Mouse (Mus musculus): ENCODE data around the gene Cisd3. TPM values are rescaled to one million over a fixed set of nuclear protein-coding genes. Genes with fewer than 3 reads are reported as not detected.

The Cisd3 gene
- polyA plus RNA-seq, 1 experiment, result 149 TPM

GRCm38 (mm10) chr11:97669829-97670228 is 15.8 kb upstream of the Cisd3 start:
- Histone ChIP-seq H3K27ac (ENCODE audit: insufficient read depth, low read depth, low read length) (no peak overlapping the region), H3K4me3 (ENCODE audit: insufficient read depth, low read depth, low read length) (no peak overlapping the region), H3K4me1 (ENCODE audit: control insufficient read depth, insufficient read depth, low read length) (peaks cover 5% of the 10 kb centered on the region; the same call in 1 of the 2 replicates), H3K27me3 (replicated peaks; ENCODE audit: control insufficient read depth, insufficient read depth, low read length) (no peaks in the 10 kb centered on the region), H3K36me3 (ENCODE audit: control insufficient read depth, insufficient read depth, low read length) (peaks cover 3% of the 10 kb centered on the region)
- WGBS, result 31% methylated on average over 5 of the region's 6 CpGs
- peak; percentile 61 for DNase-seq
- TF ChIP-seq POLR2A (IDR thresholded peaks at IDR 0.05; ENCODE audit: low read depth, low read length) (no peak), CTCF (conservative IDR thresholded peaks at IDR 0.05; ENCODE audit: insufficient read depth, insufficient read length, low read depth, low read length) (no peak)

- TF ChIP-seq POLR2A (IDR thresholded peaks at IDR 0.05; ENCODE audit: low read depth, low read length), result no peak
- TF ChIP-seq CTCF (conservative IDR thresholded peaks at IDR 0.05; ENCODE audit: insufficient read depth, insufficient read length, low read depth, low read length), result no peak
- H3K4me1 ChIP-seq (ENCODE audit: control insufficient read depth, insufficient read depth, low read length), result 0 out of 2 replicates have a peak, but pooled peaks cover 3% of the 10 kb centered on the region
- DNase-seq, result no peak
- H3K27ac ChIP-seq (ENCODE audit: insufficient read depth, low read depth, low read length), result no peak overlapping the region
- no peaks in the 10 kb centered on the region for H3K27me3 ChIP-seq (replicated peaks; ENCODE audit: control insufficient read depth, insufficient read depth, low read length)
- 76% methylated on average over 13 of the region's 13 CpGs for WGBS
- peaks cover 3% of the 10 kb centered on the region for H3K36me3 ChIP-seq (ENCODE audit: control insufficient read depth, insufficient read depth, low read length)
- H3K4me3 ChIP-seq (ENCODE audit: insufficient read depth, low read depth, low read length), result no peak overlapping the region
These were observed 15.1 kb upstream of the Cisd3 start for GRCm38 (mm10) chr11:97670234-97671176.

GRCm38 (mm10) chr11:97671177-97671527 is 14.5 kb upstream of the Cisd3 start:
- no peaks in the 10 kb centered on the region for H3K27me3 ChIP-seq (replicated peaks; ENCODE audit: control insufficient read depth, insufficient read depth, low read length)
- H3K36me3 ChIP-seq (ENCODE audit: control insufficient read depth, insufficient read depth, low read length), result peaks cover 3% of the 10 kb centered on the region
- H3K27ac ChIP-seq (ENCODE audit: insufficient read depth, low read depth, low read length), result no peak overlapping the region
- no peak for DNase-seq
- no peak overlapping the region for H3K4me3 ChIP-seq (ENCODE audit: insufficient read depth, low read depth, low read length)
- 0 out of 2 replicates have a peak, but pooled peaks cover 3% of the 10 kb centered on the region for H3K4me1 ChIP-seq (ENCODE audit: control insufficient read depth, insufficient read depth, low read length)
- WGBS, result 64% methylated on average over 2 of the region's 2 CpGs
- TF ChIP-seq POLR2A (IDR thresholded peaks at IDR 0.05; ENCODE audit: low read depth, low read length), result no peak
- TF ChIP-seq CTCF (conservative IDR thresholded peaks at IDR 0.05; ENCODE audit: insufficient read depth, insufficient read length, low read depth, low read length), result no peak

GRCm38 (mm10) chr11:97673148-97673547 is 12.5 kb upstream of the Cisd3 start:
- no peak overlapping the region for H3K4me3 ChIP-seq (ENCODE audit: insufficient read depth, low read depth, low read length)
- no peak for DNase-seq
- peaks cover 7% of the 10 kb centered on the region for H3K36me3 ChIP-seq (ENCODE audit: control insufficient read depth, insufficient read depth, low read length)
- 95% methylated on average over 11 of the region's 11 CpGs for WGBS
- 0 out of 2 replicates have a peak, but pooled peaks cover 3% of the 10 kb centered on the region for H3K4me1 ChIP-seq (ENCODE audit: control insufficient read depth, insufficient read depth, low read length)
- no peak for TF ChIP-seq CTCF (conservative IDR thresholded peaks at IDR 0.05; ENCODE audit: insufficient read depth, insufficient read length, low read depth, low read length)
- H3K27ac ChIP-seq (ENCODE audit: insufficient read depth, low read depth, low read length), result no peak overlapping the region
- H3K27me3 ChIP-seq (replicated peaks; ENCODE audit: control insufficient read depth, insufficient read depth, low read length), result no peaks in the 10 kb centered on the region

GRCm38 (mm10) chr11:97676050-97676754 is 9.4 kb upstream of the Cisd3 start:
- H3K27me3 ChIP-seq (replicated peaks; ENCODE audit: control insufficient read depth, insufficient read depth, low read length), result no peaks in the 10 kb centered on the region
- H3K36me3 ChIP-seq (ENCODE audit: control insufficient read depth, insufficient read depth, low read length), result peaks cover 10% of the 10 kb centered on the region
- no peaks in the 10 kb centered on the region for H3K4me1 ChIP-seq (ENCODE audit: control insufficient read depth, insufficient read depth, low read length)
- no peak for TF ChIP-seq CTCF (conservative IDR thresholded peaks at IDR 0.05; ENCODE audit: insufficient read depth, insufficient read length, low read depth, low read length)
- no peak for TF ChIP-seq POLR2A (IDR thresholded peaks at IDR 0.05; ENCODE audit: low read depth, low read length)
- no peak overlapping the region for H3K4me3 ChIP-seq (ENCODE audit: insufficient read depth, low read depth, low read length)
- DNase-seq, result no peak
- 83% methylated on average over 15 of the region's 15 CpGs for WGBS
- no peak overlapping the region for H3K27ac ChIP-seq (ENCODE audit: insufficient read depth, low read depth, low read length)

GRCm38 (mm10) chr11:97677381-97677780 is 8.2 kb upstream of the Cisd3 start:
- no peak overlapping the region for H3K27ac ChIP-seq (ENCODE audit: insufficient read depth, low read depth, low read length)
- TF ChIP-seq CTCF (conservative IDR thresholded peaks at IDR 0.05; ENCODE audit: insufficient read depth, insufficient read length, low read depth, low read length) (no peak), POLR2A (IDR thresholded peaks at IDR 0.05; ENCODE audit: low read depth, low read length) (no peak)
- WGBS, result 62% methylated on average over 15 of the region's 15 CpGs
- peaks cover 10% of the 10 kb centered on the region for H3K36me3 ChIP-seq (ENCODE audit: control insufficient read depth, insufficient read depth, low read length)
- DNase-seq, result no peak
- no peak overlapping the region for H3K4me3 ChIP-seq (ENCODE audit: insufficient read depth, low read depth, low read length)
- H3K27me3 ChIP-seq (replicated peaks; ENCODE audit: control insufficient read depth, insufficient read depth, low read length), result no peaks in the 10 kb centered on the region
- H3K4me1 ChIP-seq (ENCODE audit: control insufficient read depth, insufficient read depth, low read length), result no peaks in the 10 kb centered on the region

GRCm38 (mm10) chr11:97677842-97678241 is 7.8 kb upstream of the Cisd3 start:
- no peak for DNase-seq
- peaks cover 10% of the 10 kb centered on the region for H3K36me3 ChIP-seq (ENCODE audit: control insufficient read depth, insufficient read depth, low read length)
- 75% methylated on average over 8 of the region's 8 CpGs for WGBS

More at GRCm38 (mm10) chr11:97677842-97678241, 7.8 kb upstream of the Cisd3 start:
- H3K4me3 ChIP-seq (ENCODE audit: insufficient read depth, low read depth, low read length), result no peak overlapping the region
- no peaks in the 10 kb centered on the region for H3K27me3 ChIP-seq (replicated peaks; ENCODE audit: control insufficient read depth, insufficient read depth, low read length)
- TF ChIP-seq POLR2A (IDR thresholded peaks at IDR 0.05; ENCODE audit: low read depth, low read length) (no peak), CTCF (conservative IDR thresholded peaks at IDR 0.05; ENCODE audit: insufficient read depth, insufficient read length, low read depth, low read length) (no peak)
- H3K27ac ChIP-seq (ENCODE audit: insufficient read depth, low read depth, low read length), result no peak overlapping the region
- H3K4me1 ChIP-seq (ENCODE audit: control insufficient read depth, insufficient read depth, low read length), result no peaks in the 10 kb centered on the region

Measured in kidney, adult 2 months (tissue).